Comparison of ENCODE assay signal across 9 mouse cellular contexts in the genomic region with DNA sequence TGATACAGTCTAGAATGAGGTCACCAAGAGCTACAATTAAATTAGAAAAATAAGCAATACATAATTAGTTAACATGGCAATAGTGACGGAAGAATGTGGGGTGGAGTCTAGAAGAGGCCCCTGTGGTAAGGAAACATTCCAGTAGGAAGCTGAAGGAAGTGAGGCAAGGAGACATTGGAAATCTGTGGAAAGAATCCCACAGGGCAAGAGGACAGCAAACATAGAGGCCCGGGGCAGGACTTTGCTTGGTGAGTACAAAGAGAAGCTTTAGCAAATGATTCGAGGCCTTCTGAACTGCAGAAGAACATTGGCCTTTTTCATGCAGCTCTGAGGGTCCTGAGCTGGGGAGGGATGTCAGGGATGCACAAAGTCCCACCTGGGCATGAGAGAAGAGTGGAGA. TPM values are rescaled to one million over a fixed set of nuclear protein-coding genes. Genes with fewer than 3 reads are reported as not detected.
A peak's percentile ranks its signal among the peaks of the same experiment; 100 is the strongest.
DNase-seq lines count a peak whose midpoint lies in the region; ATAC-seq and TF ChIP-seq lines count a peak whose summit lies in the region.
"Had no signal": no experiment of that assay in that cellular context is flagged by ENCODE, and none has a peak within 500 bp of the region (broad histone marks: within the 10 kb centered on the region; RNA-seq: fewer than 3 reads in every experiment).

A gene (plus strand): TSS at position 166 of the 400 bp plus-strand sequence.

- ATAC-seq in midbrain, embryonic 15.5 days (replicated peaks) = no peak
- no peak for ATAC-seq in monocyte, adult 5-6 weeks (replicated peaks; ENCODE audit: insufficient number of reproducible peaks, low FRiP score, low TSS enrichment, poor library complexity, severe bottlenecking)

- no peak within 1 kb of the TSS for H3K4me3 ChIP-seq in lung, adult 2 months (replicated peaks; ENCODE audit: extremely low read depth, low read depth, low read length)
- no peak within 1 kb of the TSS for H3K4me3 ChIP-seq in kidney, adult 2 months (ENCODE audit: insufficient read depth, low read depth, low read length)
- no peak within 1 kb of the TSS for H3K4me3 ChIP-seq in midbrain, embryonic 15.5 days

- TF ChIP-seq POLR2A in lung, adult 2 months (IDR thresholded peaks at IDR 0.05; ENCODE audit: borderline replicate concordance, extremely low read depth, low read depth, low read length) = no peak
- TF ChIP-seq POLR2A in kidney, adult 2 months (IDR thresholded peaks at IDR 0.05; ENCODE audit: low read depth, low read length) = no peak

- no peaks in the 10 kb centered on the region for H3K36me3 ChIP-seq in kidney, adult 2 months (ENCODE audit: control insufficient read depth, insufficient read depth, low read length)
- H3K36me3 ChIP-seq in midbrain, embryonic 15.5 days (replicated peaks) = no peaks in the 10 kb centered on the region

- no peak for TF ChIP-seq CTCF in lung, adult 2 months (IDR thresholded peaks at IDR 0.05; ENCODE audit: insufficient read depth, low read length)
- TF ChIP-seq CTCF in kidney, adult 2 months (conservative IDR thresholded peaks at IDR 0.05; ENCODE audit: insufficient read depth, insufficient read length, low read depth, low read length) = no peak

- 44% methylated on average over 3 of the region's 3 CpGs for WGBS in lung, adult 2 months
- WGBS in kidney, adult 2 months = 32% methylated on average over 3 of the region's 3 CpGs
- 82% methylated on average over 3 of the region's 3 CpGs for WGBS in midbrain, embryonic 15.5 days

- H3K9ac ChIP-seq in midbrain, embryonic 15.5 days = no peak within 1 kb of the TSS

- no peaks in the 10 kb centered on the region for H3K4me1 ChIP-seq in lung, adult 2 months (ENCODE audit: control insufficient read depth, insufficient read depth, low read length)
- H3K4me1 ChIP-seq in kidney, adult 2 months (ENCODE audit: control insufficient read depth, insufficient read depth, low read length) = peaks cover 7% of the 10 kb centered on the region
- no peaks in the 10 kb centered on the region for H3K4me1 ChIP-seq in midbrain, embryonic 15.5 days

- peak within 1 kb of the TSS; percentile 39; the same call in 1 of the 2 replicates for H3K27ac ChIP-seq in kidney, adult 2 months (ENCODE audit: insufficient read depth, low read depth, low read length)
- no peak within 1 kb of the TSS for H3K27ac ChIP-seq in midbrain, embryonic 15.5 days

- no peaks in the 10 kb centered on the region for H3K9me3 ChIP-seq in midbrain, embryonic 15.5 days

- H3K4me2 ChIP-seq in midbrain, embryonic 15.5 days = no peak within 1 kb of the TSS

- H3K27me3 ChIP-seq in kidney, adult 2 months (replicated peaks; ENCODE audit: control insufficient read depth, insufficient read depth, low read length) = no peaks in the 10 kb centered on the region
- H3K27me3 ChIP-seq in midbrain, embryonic 15.5 days (replicated peaks) = no peaks in the 10 kb centered on the region

- DNase-seq in adrenal gland, postnatal 4 days (ENCODE audit: low spot score in 2 of 2) = no peak
- no peak for DNase-seq in adrenal gland, adult (ENCODE audit: inconsistent age in 2 of 2, low spot score in 1 of 2)
- no peak for DNase-seq in lung, adult 2 months
- no peak for DNase-seq in lung, adult 18-20 months
- DNase-seq in kidney, adult 2 months = peak; percentile 44
- DNase-seq in urinary bladder, postnatal 36 days (ENCODE audit: low spot score in 2 of 2) = no peak
- DNase-seq: thymus, postnatal 25 days had no signal

RNA-seq across cellular contexts. Expression of the gene that starts here (rescaled TPM):
- total RNA-seq in adrenal gland, postnatal 4 days (2021) = 10 to 100 TPM; 14.8 to 15.6 TPM
- 11.3 and 13.3 TPM in 2 replicates for polyA plus RNA-seq in lung, adult 2 months (2012; rRNA removed)
- polyA plus RNA-seq in kidney, adult 2 months (2012; rRNA removed) = 6.8 and 12.2 TPM in 2 replicates
- 20.5 and 24.8 TPM in 2 replicates for polyA plus RNA-seq in midbrain, embryonic 15.5 days (2015; fragmentation: Nextera tagmentation; extraction: Ambion mirVana)
- 0.10 to 0.96 TPM in 2 of 3 replicates, not detected in the other for total RNA-seq in monocyte, adult 5-6 weeks (2017)
